Mouse (Mus musculus): ENCODE data around the gene Zfp980. TPM values are rescaled to one million over a fixed set of nuclear protein-coding genes. Genes with fewer than 3 reads are reported as not detected.
A peak's percentile ranks its signal among the peaks of the same experiment; 100 is the strongest.
"Not testable (repeated sequence)": the region's sequence is repeated elsewhere in the genome, so short reads cannot be mapped to it uniquely, and the experiment has no call there.

Zfp980 gene
- total and polyA plus RNA-seq, 2 experiments from 2014 or later = not detected

DNA sequence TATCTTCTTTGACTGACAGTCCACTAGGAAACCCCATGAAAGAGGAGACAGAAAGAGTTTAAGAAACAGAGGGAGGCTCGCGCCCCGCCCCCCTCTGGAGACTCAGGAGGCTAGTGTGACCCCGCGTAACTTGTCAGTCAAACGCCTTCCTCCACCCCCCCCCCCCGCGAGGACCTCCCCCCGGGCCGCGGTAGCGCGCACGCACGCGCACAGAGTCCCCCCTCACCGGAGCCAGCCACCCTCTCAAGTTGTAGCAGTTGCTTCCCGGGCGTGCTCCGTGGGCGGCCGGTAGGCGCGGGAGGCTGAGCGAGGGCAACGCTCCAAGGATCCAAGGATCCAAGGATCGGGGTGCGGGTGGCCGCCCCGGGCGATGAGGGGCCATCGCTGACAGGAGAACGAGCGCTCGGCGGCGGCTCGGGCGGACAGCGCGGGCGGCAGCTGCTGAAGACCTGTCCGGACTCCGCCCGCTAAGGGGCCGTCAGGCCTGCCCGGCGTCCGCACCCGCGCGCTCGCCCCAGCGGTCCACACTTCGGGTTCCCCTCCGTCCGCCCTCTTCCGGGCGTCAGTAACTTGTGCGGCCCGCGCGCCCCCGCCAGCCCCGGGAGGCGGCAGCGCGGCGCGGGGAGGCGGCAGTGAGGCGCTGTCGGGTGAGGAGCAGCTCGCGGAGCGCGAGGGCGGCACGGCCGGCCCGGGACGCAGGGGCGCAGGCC is 74.6 kb downstream of the Zfp980 start:
- Histone ChIP-seq H3K4me3 (ENCODE audit: low read depth, low read length) (peak overlapping the region; percentile 22; the same call in 1 of the 2 replicates), H3K4me2 (ENCODE audit: low read depth, low read length, poor library complexity, severe bottlenecking) (peak overlapping the region; percentile 22; the same call in 1 of the 2 replicates)
- not testable (repeated sequence) for H3K4me1 ChIP-seq (ENCODE audit: insufficient read depth, low read length); H3K27ac ChIP-seq (ENCODE audit: low read depth, low read length); H3K27me3 ChIP-seq (ENCODE audit: insufficient read depth, low read length); DNase-seq (ENCODE audit: low spot score); H3K36me3 ChIP-seq (ENCODE audit: insufficient read depth, low read length); H3K9me3 ChIP-seq (ENCODE audit: low read length); H3K9ac ChIP-seq (replicated peaks; ENCODE audit: low read length, poor library complexity, severe bottlenecking)
- 4% methylated on average over 38 of the region's 83 CpGs for WGBS
- peak; percentile 83; the same call in 1 of the 2 replicates for ATAC-seq (ENCODE audit: low FRiP score)

DNA sequence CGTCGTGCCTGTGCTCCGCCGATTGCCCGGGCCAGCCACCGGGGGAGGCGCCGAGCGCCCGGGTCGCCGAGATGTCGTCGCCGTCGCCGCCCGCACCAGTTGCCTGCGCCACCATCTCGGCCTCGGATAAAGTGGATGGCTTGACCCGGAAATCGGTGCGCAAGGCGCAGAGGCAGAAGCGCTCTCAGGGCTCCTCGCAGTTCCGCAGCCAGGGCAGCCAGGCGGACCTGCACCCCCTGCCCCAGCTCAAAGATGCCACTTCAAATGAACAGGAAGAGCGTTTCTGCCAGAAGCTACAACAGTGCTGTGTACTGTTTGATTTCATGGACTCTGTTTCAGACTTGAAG is 75.1 kb downstream of the Zfp980 start:
- H3K9ac ChIP-seq (replicated peaks; ENCODE audit: low read length, poor library complexity, severe bottlenecking); H3K36me3 ChIP-seq (ENCODE audit: insufficient read depth, low read length); DNase-seq (ENCODE audit: low spot score); H3K4me1 ChIP-seq (ENCODE audit: insufficient read depth, low read length); H3K27ac ChIP-seq (ENCODE audit: low read depth, low read length); ATAC-seq (ENCODE audit: low FRiP score); H3K27me3 ChIP-seq (ENCODE audit: insufficient read depth, low read length); H3K9me3 ChIP-seq (ENCODE audit: low read length); H3K4me2 ChIP-seq (ENCODE audit: low read depth, low read length, poor library complexity, severe bottlenecking): not testable (repeated sequence)
- H3K4me3 ChIP-seq (ENCODE audit: low read depth, low read length) = peak overlapping the region; percentile 22; the same call in 1 of the 2 replicates
- WGBS = no CpG with 5 or more reads among the region's 30 CpGs

Other genes with a start within 250 kb of the Zfp980 start
- gene Zfp990, start 159.9 kb upstream of the Zfp980 start, total RNA-seq (2014; rRNA removed) = 0.28 TPM in 1 of 2 replicates, not detected in the other
- gene Zfp990, start 159.9 kb upstream of the Zfp980 start, polyA plus RNA-seq (2015; fragmentation: Nextera tagmentation; extraction: Ambion mirVana) = 0.05 and 0.09 TPM in 2 replicates
- gene Gm13212, start 85.5 kb upstream of the Zfp980 start, total RNA-seq (2014; rRNA removed) = 0.66 TPM in 1 of 2 replicates, not detected in the other
- gene Gm13212, start 85.5 kb upstream of the Zfp980 start, polyA plus RNA-seq (2015; fragmentation: Nextera tagmentation; extraction: Ambion mirVana) = 0.06 and 0.20 TPM in 2 replicates
- gene Zfp986, start 198.1 kb downstream of the Zfp980 start, total RNA-seq (2014; rRNA removed) = 0.27 TPM in 1 of 2 replicates, not detected in the other
- not detected in 2 replicates for gene Zfp986, start 198.1 kb downstream of the Zfp980 start, polyA plus RNA-seq (2015; fragmentation: Nextera tagmentation; extraction: Ambion mirVana)